Mouse (Mus musculus): ENCODE results near the gene Zbtb45.

DNA sequence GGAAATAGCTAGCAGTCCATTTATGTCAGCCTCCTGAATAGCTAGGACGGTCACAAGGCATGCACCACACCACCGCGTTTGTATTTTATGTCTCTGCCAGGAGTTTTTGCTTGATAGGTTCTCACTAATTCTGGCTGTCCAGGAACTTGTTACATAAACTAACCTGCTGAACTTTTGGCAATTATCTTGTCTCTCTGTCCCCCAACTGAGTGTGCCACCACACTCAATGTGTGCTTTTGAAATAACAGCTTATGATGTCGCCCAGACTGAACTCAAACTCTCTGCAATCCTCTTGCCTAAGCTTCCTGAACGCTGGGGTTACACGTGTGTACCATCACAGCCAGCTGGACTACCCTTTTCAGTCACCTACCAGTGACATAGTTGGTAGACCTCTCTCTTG is 32.7 kb upstream of the Zbtb45 start:
- TF ChIP-seq CTCF (IDR thresholded peaks at IDR 0.05) (no peak), POLR2A (IDR thresholded peaks at IDR 0.05; ENCODE audit: insufficient read depth, low read depth, low read length) (no peak)
